Mouse (Mus musculus): ENCODE results near the gene Ddah1.
"Not testable (repeated sequence)": the region's sequence is repeated elsewhere in the genome, so short reads cannot be mapped to it uniquely, and the experiment has no call there.

Ddah1 gene

DNA sequence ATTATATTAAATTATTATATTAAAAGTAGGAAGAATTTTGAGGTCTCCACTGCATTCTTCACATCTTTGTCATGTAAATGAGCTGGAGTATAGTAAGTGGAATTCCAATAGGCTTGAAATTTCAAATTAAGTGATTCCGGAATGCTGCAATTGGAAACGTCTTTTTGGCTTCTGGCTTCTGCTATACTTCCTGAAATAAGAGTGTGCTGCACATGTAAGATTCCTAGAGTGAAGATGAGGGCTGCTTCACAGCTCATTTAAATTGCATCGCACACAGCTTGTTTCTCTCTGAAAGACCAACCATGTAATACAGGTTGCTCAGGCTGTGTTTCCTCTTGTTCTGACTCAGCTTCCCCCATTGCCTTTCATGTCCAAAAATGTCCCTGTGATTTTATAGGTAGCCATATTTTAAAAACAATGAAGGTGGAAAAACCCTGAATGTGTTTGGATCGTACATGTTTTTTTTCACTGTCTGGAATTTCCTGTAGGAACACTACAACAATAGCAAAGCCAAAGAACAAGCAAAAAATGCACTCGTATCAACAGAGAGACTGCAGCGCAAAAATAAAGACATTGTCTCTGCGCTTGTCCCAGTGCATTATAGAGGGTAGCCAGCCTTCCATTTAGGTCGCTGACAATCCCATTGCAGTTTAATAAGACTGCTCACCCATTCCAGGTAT lies 105.7 kb downstream of the Ddah1 start:
- DNase-seq (ENCODE audit: low spot score in 2 of 2) = no peak

- no peak for DNase-seq (ENCODE audit: low spot score in 2 of 2)
These were observed 106.3 kb downstream of the Ddah1 start for GRCm38 (mm10) chr3:145864713-145865233.

- no peak for DNase-seq (ENCODE audit: low spot score in 2 of 2)
These were observed 114.2 kb downstream of the Ddah1 start for GRCm38 (mm10) chr3:145872680-145873079.

GRCm38 (mm10) chr3:145873271-145873670 lies 114.8 kb downstream of the Ddah1 start:
- no peak for DNase-seq (ENCODE audit: low spot score in 2 of 2)

- DNase-seq (ENCODE audit: low spot score in 2 of 2) = no peak
These were observed 115.7 kb downstream of the Ddah1 start for GRCm38 (mm10) chr3:145874126-145874525.

GRCm38 (mm10) chr3:145876120-145876519 lies 117.6 kb downstream of the Ddah1 start:
- DNase-seq (ENCODE audit: low spot score in 2 of 2) = no peak

- DNase-seq (ENCODE audit: low spot score in 2 of 2) = not testable (repeated sequence)
These were observed 120.4 kb downstream of the Ddah1 start for GRCm38 (mm10) chr3:145878867-145879266.

DNA sequence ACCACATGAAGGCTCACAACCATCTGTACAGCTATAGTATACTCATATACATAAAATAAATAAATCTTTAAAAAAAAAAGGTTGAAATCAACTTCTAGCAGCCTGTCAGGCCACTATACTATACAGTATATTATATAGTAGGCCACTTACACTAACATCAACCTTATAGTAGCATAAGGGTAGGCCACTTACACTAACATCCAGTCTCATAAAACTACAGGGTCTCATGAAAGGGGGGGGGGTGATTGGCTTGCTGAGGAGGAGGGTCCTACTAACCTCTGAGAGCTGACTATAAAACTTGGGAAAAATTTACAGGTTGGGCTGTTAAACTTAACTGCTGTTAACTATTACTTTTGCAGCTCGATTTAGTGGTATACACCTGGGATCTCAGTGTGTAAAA lies 121.9 kb downstream of the Ddah1 start:
- DNase-seq (ENCODE audit: low spot score in 2 of 2) = no peak

- no peak for DNase-seq (ENCODE audit: low spot score in 2 of 2)
These were observed 123.8 kb downstream of the Ddah1 start for GRCm38 (mm10) chr3:145882076-145882874.

DNA sequence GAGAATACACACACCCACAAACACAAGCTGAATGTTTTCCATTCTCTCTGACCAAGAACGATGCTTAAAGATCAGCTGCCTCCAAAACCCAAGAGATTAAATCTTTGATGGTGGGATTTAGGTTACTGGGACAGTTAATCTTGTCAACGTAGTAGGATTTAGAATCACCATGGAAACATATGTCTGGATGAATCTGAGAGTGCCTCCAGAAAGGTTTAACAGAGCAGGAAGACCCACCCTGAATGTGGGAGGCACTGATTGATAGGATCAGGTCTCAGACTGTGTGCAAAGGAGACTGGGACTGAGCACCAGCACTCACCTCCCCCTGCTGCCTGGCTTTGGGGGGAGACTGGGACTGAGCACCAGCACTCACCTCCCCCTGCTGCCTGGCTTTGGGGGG lies 124.8 kb downstream of the Ddah1 start:
- DNase-seq (ENCODE audit: low spot score in 2 of 2) = no peak

DNA sequence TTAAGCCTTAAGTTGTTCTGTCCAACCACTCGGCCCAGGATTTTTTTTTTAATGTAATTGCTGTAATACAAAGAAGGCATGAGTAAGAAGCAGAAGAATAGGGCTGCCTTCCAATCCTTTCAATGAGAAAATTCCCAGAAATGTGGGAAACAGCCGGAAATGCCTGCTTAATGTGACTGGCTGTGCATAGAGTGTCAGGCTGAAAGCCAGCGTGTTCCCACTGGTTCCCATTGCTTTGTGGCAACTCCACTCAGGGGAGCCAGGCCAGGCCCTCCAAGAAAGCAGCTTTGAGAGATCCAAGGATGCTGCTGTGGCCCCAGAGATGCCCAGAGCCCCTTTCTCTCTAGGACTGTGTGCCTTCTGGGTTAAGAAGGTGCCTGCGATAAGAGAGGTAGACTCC lies 126.9 kb downstream of the Ddah1 start:
- DNase-seq (ENCODE audit: low spot score in 2 of 2) = no peak

DNA sequence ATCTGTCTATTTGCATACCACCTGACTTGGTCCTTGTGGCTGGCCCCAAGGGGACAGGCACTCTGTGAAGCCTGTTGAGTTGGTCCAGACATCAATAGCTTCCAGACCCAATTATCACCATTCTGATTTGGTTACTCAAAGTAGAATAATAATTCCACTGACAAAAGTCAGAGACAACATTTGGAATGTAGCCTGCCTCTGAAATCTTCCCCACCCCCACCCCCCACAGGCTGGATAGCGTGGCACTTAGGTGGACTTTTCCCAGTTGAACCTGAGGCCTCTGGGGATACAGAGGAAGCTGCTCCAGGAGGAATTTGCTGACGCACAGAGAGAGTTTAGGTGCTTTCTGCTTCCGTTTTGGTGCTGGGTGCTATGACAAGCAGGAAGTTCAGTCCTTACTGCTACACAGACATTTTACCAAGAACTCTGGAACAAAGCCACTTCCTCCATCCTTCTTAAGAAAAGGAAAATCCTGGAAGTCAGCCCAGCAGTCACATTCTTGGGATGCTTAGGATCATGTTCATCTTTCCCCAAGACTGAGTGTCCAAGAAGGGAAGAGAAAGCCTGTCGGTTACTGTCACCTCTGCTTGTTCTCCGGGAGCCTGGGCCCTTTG lies 127.5 kb downstream of the Ddah1 start:
- no peak for DNase-seq (ENCODE audit: low spot score in 2 of 2)

DNA sequence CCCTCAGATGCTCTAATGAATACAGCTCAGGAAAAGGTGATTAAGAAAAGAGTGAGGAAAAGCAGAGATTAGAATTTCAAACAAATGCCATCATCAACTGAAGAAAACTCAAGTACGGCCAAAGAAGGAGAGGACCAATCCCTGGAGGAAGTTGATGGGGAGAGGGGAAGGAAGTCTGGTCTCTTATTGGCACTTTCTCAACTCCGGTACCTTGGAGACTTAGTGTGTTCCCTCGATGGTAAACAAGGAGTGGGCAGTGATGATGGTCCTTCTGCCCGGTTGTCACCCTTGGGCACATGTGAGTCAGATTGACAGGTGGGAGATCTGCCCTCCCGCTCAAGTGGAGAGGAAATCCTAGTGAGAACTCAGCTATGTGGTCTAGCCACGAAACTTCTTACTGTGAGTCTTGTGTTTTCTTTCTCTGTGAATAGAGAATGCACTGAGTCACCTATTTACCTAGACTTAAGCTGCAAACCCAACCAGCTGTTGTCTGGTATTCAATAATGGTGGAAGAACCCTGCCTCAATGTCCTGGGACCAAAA lies 129.0 kb downstream of the Ddah1 start:
- DNase-seq (ENCODE audit: low spot score in 2 of 2) = no peak

DNA sequence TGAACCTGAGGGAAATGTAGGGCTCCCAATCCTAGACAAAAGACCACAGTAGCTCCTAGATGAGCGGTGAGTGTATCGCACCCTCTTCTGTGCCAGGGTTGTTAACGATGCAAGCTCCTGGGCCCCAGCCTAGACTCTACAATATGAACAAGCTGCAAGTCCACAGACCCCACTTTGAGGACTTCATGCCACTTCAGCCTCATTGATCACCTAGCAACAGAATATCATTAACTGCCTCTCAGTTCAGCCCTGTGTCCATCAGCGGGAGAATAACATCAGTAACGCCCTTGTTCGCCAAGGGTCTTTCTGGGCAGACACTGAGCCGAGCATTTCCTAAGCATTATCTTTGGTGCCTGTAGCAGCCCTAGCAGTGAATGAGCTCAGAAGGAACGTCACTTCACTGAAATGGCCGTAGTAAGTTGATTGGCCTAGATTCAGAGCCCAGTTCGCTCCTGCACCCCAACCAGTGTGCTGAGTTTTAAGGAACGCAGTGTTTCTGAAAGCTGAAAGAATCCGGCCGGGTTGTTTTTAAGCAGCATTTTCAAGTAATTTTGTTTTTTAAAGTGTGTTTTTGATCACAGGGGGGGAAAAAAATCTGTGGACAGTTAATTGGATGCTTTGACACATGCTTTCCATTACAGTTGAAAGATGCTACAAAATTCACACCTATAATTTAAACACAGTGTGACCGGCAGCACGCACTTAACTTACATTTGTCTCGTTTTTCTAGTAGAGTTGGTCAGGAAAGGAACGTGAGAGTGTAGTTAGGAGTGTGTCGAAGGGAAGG lies 132.1 kb downstream of the Ddah1 start:
- no peak for DNase-seq (ENCODE audit: low spot score in 2 of 2)

GRCm38 (mm10) chr3:145892451-145892850 lies 134.0 kb downstream of the Ddah1 start:
- DNase-seq (ENCODE audit: low spot score in 2 of 2) = no peak

DNA sequence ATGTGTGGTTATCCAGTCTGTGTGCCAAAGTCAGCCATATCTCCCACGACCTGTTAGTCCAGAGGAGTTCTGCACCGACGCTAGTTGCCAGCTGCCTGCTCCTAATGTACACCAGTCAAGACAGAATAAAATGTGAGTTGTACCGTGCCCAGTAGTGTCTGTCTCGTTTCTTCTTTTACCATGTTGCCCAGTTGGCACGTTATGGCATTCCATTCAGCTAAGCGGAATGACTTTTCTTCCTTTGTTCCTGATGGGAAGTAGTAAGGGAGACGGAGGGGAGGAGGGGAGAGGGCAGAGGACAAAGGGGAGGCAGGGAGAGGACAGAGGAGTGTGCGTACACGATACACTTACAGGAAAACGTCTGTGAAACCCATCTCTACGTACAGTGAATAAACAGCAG lies 135.7 kb downstream of the Ddah1 start:
- no peak for DNase-seq (ENCODE audit: low spot score in 2 of 2)

DNA sequence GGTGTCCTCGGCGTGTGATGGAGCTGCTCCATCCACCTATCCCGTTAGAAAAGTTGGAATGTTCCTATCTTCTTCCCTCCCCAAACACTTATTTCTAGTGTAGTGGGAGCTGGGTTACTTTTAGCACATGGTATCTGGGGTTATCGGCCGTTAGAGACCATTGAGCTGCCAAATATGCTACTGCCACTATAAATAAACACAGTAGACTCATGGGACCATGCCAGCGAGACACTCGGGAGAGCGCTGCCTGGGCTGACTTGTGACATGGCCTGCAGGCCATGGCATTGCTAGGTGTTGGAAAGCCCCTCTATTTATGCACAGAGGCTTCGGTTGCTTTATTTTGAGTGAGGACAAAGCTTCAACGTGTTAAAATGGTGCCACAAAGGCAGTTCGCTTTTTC lies 139.3 kb downstream of the Ddah1 start:
- no peak for DNase-seq (ENCODE audit: low spot score in 2 of 2)

DNA sequence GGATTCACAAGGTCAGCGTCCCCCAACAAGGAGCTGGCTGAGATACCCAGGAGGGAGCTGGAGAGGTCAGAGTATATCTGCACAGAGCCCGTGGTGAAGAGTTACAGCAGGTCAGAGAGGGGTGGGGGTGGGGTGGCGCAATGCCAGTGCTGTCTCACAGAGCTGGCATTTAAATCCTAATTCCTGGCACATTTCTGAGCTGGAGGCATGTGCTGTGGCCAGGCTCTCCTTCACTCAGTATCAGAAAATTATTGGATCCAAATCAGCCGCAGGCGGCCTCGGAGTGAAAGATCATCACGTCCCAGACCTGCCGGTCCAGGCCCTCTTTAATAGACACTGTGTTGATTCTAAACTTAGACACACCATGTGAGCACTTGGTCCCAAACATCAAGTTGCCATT lies 141.4 kb downstream of the Ddah1 start:
- no peak for DNase-seq (ENCODE audit: low spot score in 2 of 2)

DNA sequence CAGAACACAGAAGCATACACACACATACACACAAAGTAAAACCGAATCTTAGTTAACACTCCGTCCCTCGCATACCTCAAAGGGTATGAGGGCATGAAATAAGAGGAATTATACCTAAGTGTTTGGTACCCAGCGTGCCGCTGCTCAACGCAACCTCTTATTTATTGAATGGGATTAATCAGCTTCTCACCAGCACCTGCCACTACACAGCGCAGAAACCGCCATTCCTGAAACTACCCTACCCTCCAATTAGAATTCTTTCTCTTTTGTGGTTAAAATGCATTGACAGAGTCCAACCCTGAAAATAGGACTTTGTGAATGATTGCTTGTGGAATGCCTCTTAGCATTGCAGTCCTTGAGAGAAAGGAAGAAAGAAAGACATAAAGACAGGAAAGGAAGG lies 145.1 kb downstream of the Ddah1 start:
- DNase-seq (ENCODE audit: low spot score in 2 of 2) = no peak

- peak; percentile 60 to 64 for DNase-seq (ENCODE audit: low spot score in 2 of 2)
These were observed 146.6 kb downstream of the Ddah1 start for GRCm38 (mm10) chr3:145904850-145905776.
